ENCODE assay signal across 30 mouse cellular contexts in the genomic region with DNA sequence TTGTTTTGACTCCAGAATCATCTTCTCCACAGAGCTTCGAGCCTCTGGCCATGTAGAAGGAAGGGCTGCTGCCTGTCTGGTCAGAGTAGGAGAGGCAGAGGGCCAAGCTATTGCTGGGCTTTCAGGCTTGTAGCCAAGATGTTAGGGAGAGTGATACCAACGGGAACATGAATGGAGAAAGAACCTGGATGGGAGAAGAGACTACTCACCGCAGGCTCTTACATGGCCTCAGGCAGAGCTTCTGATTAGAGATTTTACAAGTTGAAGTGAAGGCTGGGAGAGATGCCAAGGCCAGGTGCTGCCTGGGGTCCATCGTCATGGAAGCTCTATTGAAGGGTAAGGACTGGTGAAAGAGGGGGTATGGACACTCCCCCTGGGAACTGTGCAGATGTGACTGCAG. TPM values are rescaled to one million over a fixed set of nuclear protein-coding genes. Genes with fewer than 3 reads are reported as not detected.
A peak's percentile ranks its signal among the peaks of the same experiment; 100 is the strongest.
DNase-seq lines count a peak whose midpoint lies in the region; ATAC-seq and TF ChIP-seq lines count a peak whose summit lies in the region.
"Had no signal": no experiment of that assay in that cellular context is flagged by ENCODE, and none has a peak within 500 bp of the region (broad histone marks: within the 10 kb centered on the region; RNA-seq: fewer than 3 reads in every experiment).

No protein-coding gene starts in this region.

- H3K9me3 ChIP-seq in heart, embryonic 16.5 days (replicated peaks; ENCODE audit: control insufficient read depth, low read length): no peaks in the 10 kb centered on the region
- no peaks in the 10 kb centered on the region for H3K9me3 ChIP-seq in midbrain, postnatal 0 days (ENCODE audit: low read length)
- no peaks in the 10 kb centered on the region for H3K9me3 ChIP-seq in midbrain, embryonic 14.5 days (ENCODE audit: control insufficient read depth, low read length)
- H3K9me3 ChIP-seq: embryonic facial prominence, embryonic 13.5 days; hindbrain, embryonic 15.5 days; intestine, embryonic 15.5 days; limb, embryonic 13.5 days; neural tube, embryonic 12.5 days had no signal

- H3K9ac ChIP-seq in heart, embryonic 16.5 days (ENCODE audit: low read length): no peak overlapping the region
- H3K9ac ChIP-seq in midbrain, postnatal 0 days (replicated peaks; ENCODE audit: low read length, poor library complexity, severe bottlenecking): no peak overlapping the region
- no peak overlapping the region for H3K9ac ChIP-seq in midbrain, embryonic 14.5 days (replicated peaks; ENCODE audit: low read length)
- H3K9ac ChIP-seq: embryonic facial prominence, embryonic 13.5 days; hindbrain, embryonic 15.5 days; intestine, embryonic 15.5 days; limb, embryonic 13.5 days; neural tube, embryonic 12.5 days had no signal

- TF ChIP-seq CTCF in midbrain, postnatal 0 days (IDR thresholded peaks at IDR 0.05): no peak

- H3K4me3 ChIP-seq in heart, embryonic 16.5 days (ENCODE audit: low read length): no peak overlapping the region
- H3K4me3 ChIP-seq in midbrain, postnatal 0 days (ENCODE audit: low read depth, low read length): no peak overlapping the region
- H3K4me3 ChIP-seq in midbrain, embryonic 14.5 days (replicated peaks; ENCODE audit: low read depth, low read length): no peak overlapping the region
- H3K4me3 ChIP-seq: embryonic facial prominence, embryonic 13.5 days; erythroblast, embryonic 14.5 days; hindbrain, embryonic 15.5 days; intestine, embryonic 15.5 days; limb, embryonic 13.5 days; myocyte; neural tube, embryonic 12.5 days had no signal

- no peak overlapping the region for H3K27ac ChIP-seq in heart, embryonic 16.5 days (ENCODE audit: low read length)
- no peak overlapping the region for H3K27ac ChIP-seq in midbrain, postnatal 0 days (ENCODE audit: low read depth, low read length)
- no peak overlapping the region for H3K27ac ChIP-seq in midbrain, embryonic 14.5 days (replicated peaks; ENCODE audit: low read depth, low read length)
- H3K27ac ChIP-seq: embryonic facial prominence, embryonic 13.5 days; hindbrain, embryonic 15.5 days; intestine, embryonic 15.5 days; limb, embryonic 13.5 days; macrophage; neural tube, embryonic 12.5 days had no signal

- peak; percentile 23 for DNase-seq in adrenal gland, postnatal 10 days
- no peak for DNase-seq in adrenal gland, adult (ENCODE audit: inconsistent age in 2 of 2, low spot score in 1 of 2)
- no peak for DNase-seq in heart, postnatal 4 days
- DNase-seq in kidney, adult 11 months: peak; percentile 13
- no peak for DNase-seq in kidney, postnatal 25 days
- DNase-seq in midbrain, postnatal 0 days (ENCODE audit: low spot score): peak; percentile 53
- no peak for DNase-seq in midbrain, embryonic 14.5 days
- DNase-seq: adrenal gland, postnatal 36 days; cerebellum, adult 8-10 months; kidney, adult 9 months; kidney, postnatal 14 days; right cerebral cortex, adult 18-20 months; spleen, adult 18-20 months; thymus, postnatal 14 days had no signal

- peaks cover 7% of the 10 kb centered on the region for H3K4me1 ChIP-seq in heart, embryonic 16.5 days (ENCODE audit: control insufficient read depth, insufficient read depth, low read length)
- H3K4me1 ChIP-seq in midbrain, postnatal 0 days (ENCODE audit: insufficient read depth, low read length): no peaks in the 10 kb centered on the region
- H3K4me1 ChIP-seq in midbrain, embryonic 14.5 days (ENCODE audit: control insufficient read depth, insufficient read depth, low read length): no peaks in the 10 kb centered on the region
- H3K4me1 ChIP-seq: embryonic facial prominence, embryonic 13.5 days; neural tube, embryonic 12.5 days had no signal

- H3K36me3 ChIP-seq in heart, embryonic 16.5 days (ENCODE audit: control insufficient read depth, insufficient read depth): no peaks in the 10 kb centered on the region
- H3K36me3 ChIP-seq in midbrain, postnatal 0 days (ENCODE audit: insufficient read depth, low read length): 0 out of 2 replicates have a peak, but pooled peaks cover 3% of the 10 kb centered on the region
- H3K36me3 ChIP-seq in midbrain, embryonic 14.5 days (ENCODE audit: control insufficient read depth, insufficient read depth, low read length): 0 out of 2 replicates have a peak, but pooled peaks cover 3% of the 10 kb centered on the region
- H3K36me3 ChIP-seq: hindbrain, embryonic 15.5 days; neural tube, embryonic 12.5 days had no signal

- peak; percentile 28; the same call in 1 of the 2 replicates for ATAC-seq in heart, embryonic 16.5 days (replicated peaks; ENCODE audit: extremely low read depth, insufficient read depth, low FRiP score)
- ATAC-seq in midbrain, postnatal 0 days (ENCODE audit: low FRiP score): no peak
- no peak for ATAC-seq in midbrain, embryonic 14.5 days (ENCODE audit: low FRiP score, low TSS enrichment)
- ATAC-seq: forebrain, embryonic 16.5 days; intestine, embryonic 15.5 days; lung, postnatal 0 days; midbrain, embryonic 16.5 days; Patski had no signal

- 27% methylated on average over 4 of the region's 4 CpGs for WGBS in heart, embryonic 16.5 days
- 55% methylated on average over 4 of the region's 4 CpGs for WGBS in midbrain, postnatal 0 days
- WGBS in midbrain, embryonic 14.5 days: 66% methylated on average over 4 of the region's 4 CpGs

- H3K27me3 ChIP-seq in heart, embryonic 16.5 days (ENCODE audit: control insufficient read depth, insufficient read depth, low read length): no peaks in the 10 kb centered on the region
- H3K27me3 ChIP-seq in midbrain, postnatal 0 days (ENCODE audit: insufficient read depth, low read length): no peaks in the 10 kb centered on the region
- no peaks in the 10 kb centered on the region for H3K27me3 ChIP-seq in midbrain, embryonic 14.5 days (ENCODE audit: control insufficient read depth, insufficient read depth, low read length)
- H3K27me3 ChIP-seq: CH12.LX; embryonic facial prominence, embryonic 13.5 days; hindbrain, embryonic 15.5 days; intestine, embryonic 15.5 days; limb, embryonic 13.5 days; neural tube, embryonic 12.5 days; Patski had no signal

- no peak overlapping the region for H3K4me2 ChIP-seq in heart, embryonic 16.5 days (ENCODE audit: low read depth, low read length)
- no peak overlapping the region for H3K4me2 ChIP-seq in midbrain, postnatal 0 days (ENCODE audit: low read depth, low read length, poor library complexity, severe bottlenecking)
- no peak overlapping the region for H3K4me2 ChIP-seq in midbrain, embryonic 14.5 days (ENCODE audit: low read length)
- H3K4me2 ChIP-seq: embryonic facial prominence, embryonic 13.5 days; heart, embryonic 11.5 days; hindbrain, embryonic 15.5 days; intestine, embryonic 15.5 days; limb, embryonic 13.5 days; liver, embryonic 11.5 days; neural tube, embryonic 12.5 days had no signal

RNA-seq across cellular contexts. Expression of a gene that starts 54.0 kb away (rescaled TPM):
- 10 to 100 TPM; 71.1 to 81.2 TPM for total RNA-seq in adrenal gland, postnatal 10 days (2021)
- 40.8 and 41.7 TPM in 2 replicates for polyA plus RNA-seq in heart, embryonic 16.5 days (2015; fragmentation: Nextera tagmentation; extraction: Ambion mirVana)
- total RNA-seq in heart, postnatal 4 days (2021): 10 to 100 TPM; 43.5 to 46.5 TPM
- total RNA-seq in midbrain, postnatal 0 days (2014; rRNA removed): 14.8 and 22.1 TPM in 2 replicates
- 26.1 and 28.2 TPM in 2 replicates for polyA plus RNA-seq in midbrain, postnatal 0 days (2015; fragmentation: Nextera tagmentation; extraction: Ambion mirVana)
- 21.3 and 27.4 TPM in 2 replicates for polyA plus RNA-seq in midbrain, embryonic 14.5 days (2014; fragmentation: Nextera tagmentation; extraction: Ambion mirVana)

Comparison
In these comparisons a context has a peak if more than half of its experiments do, and no peak if none do; other contexts are left out.
1. DNase-seq: peak in adrenal gland, postnatal 10 days (single experiment), kidney, adult 11 months (single experiment) and midbrain, postnatal 0 days (single experiment); none in adrenal gland, adult (0 of 2), heart, postnatal 4 days (single experiment), kidney, postnatal 25 days (0 of 2) and midbrain, embryonic 14.5 days (single experiment).